Mouse (Mus musculus): ENCODE results near the gene Il16. TPM values are rescaled to one million over a fixed set of nuclear protein-coding genes. Genes with fewer than 3 reads are reported as not detected.
A peak's percentile ranks its signal among the peaks of the same experiment; 100 is the strongest.

Il16 gene
- polyA plus RNA-seq, 1 experiment from 2014 or later, result 4.4 TPM

DNA sequence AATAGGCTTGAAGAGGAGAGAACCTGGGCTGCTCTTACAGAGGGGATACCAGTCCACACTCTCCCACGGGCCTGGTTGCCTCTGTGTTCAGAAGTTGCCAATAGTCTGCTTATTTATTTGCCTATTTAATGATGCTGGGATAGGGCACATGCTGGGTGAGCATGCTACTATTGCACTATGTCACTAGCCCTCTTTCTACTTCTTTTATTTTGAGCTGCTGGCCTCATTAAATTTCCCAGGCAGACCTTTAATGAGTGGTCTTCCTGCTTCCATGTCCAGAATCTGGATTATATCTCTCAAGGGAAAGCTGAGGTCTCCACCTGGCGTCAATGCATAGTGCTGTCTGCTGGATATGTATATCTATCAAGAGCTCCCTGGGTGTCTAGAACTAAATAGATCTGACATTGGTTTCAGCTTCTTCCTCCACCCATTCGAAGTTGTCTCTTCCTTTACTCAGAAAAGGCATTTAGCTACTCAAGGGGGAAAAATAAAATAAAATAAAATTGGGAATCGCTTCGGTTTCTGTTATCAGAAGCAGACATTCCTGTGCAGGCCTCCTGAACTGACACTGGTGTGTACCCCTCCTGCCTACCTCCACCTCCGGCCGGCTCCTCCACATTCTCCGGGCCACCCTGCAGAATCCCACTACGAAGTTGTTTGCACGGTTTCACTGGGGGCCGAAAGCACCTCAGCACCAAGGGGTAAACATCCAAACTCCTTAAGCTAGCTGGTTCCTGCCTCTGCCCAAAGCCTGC is 114.3 kb downstream of the Il16 start:
- 10% methylated on average over 11 of the region's 11 CpGs for WGBS
- no peaks in the 10 kb centered on the region for H3K9me3 ChIP-seq (ENCODE audit: control insufficient read depth, low read depth, low read length)
- H3K27ac ChIP-seq (ENCODE audit: low read length), result 0 out of 2 replicates have a peak overlapping the region, but pooled peaks have one; percentile 11
- no peak overlapping the region for H3K9ac ChIP-seq (replicated peaks; ENCODE audit: low read depth, low read length)
- H3K4me2 ChIP-seq (replicated peaks; ENCODE audit: low read depth, low read length), result peak overlapping the region; percentile 54
- H3K36me3 ChIP-seq (ENCODE audit: control insufficient read depth, insufficient read depth, low read length), result peaks cover under 1% of the 10 kb centered on the region; the same call in 1 of the 2 replicates
- no peak for ATAC-seq (ENCODE audit: insufficient number of reproducible peaks, insufficient read depth, low FRiP score, low read depth)
- H3K4me1 ChIP-seq (ENCODE audit: control insufficient read depth, insufficient read depth, low read length), result peaks cover 22% of the 10 kb centered on the region
- peak overlapping the region; percentile 45 for H3K4me3 ChIP-seq (ENCODE audit: low read depth, low read length)
- no peaks in the 10 kb centered on the region for H3K27me3 ChIP-seq (ENCODE audit: control insufficient read depth, insufficient read depth, low read length)

DNA sequence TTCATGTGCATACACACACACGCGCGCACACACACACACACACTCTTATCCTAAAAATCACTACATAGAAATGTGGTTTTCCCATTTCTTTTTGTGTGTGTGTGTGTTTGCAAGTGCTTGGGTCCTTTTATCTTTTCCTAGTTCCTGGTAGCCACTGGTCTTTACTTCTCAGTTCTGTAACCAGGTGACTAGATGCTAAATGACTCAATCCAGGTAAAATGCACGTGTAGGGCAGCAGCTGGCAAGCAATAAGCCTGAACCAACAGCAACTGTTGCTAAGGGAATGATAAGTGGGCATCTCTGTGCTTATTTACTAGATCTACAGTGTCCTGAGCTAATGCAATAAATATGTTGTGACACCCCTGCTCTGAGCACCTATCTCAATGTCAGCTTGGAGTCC is 118.2 kb downstream of the Il16 start:
- 83% methylated on average over 4 of the region's 4 CpGs for WGBS
- no peaks in the 10 kb centered on the region for H3K36me3 ChIP-seq (ENCODE audit: control insufficient read depth, insufficient read depth, low read length)
- no peak overlapping the region for H3K4me3 ChIP-seq (ENCODE audit: low read depth, low read length)
- H3K9me3 ChIP-seq (ENCODE audit: control insufficient read depth, low read depth, low read length), result no peaks in the 10 kb centered on the region
- H3K27me3 ChIP-seq (ENCODE audit: control insufficient read depth, insufficient read depth, low read length), result no peaks in the 10 kb centered on the region
- H3K4me2 ChIP-seq (replicated peaks; ENCODE audit: low read depth, low read length), result no peak overlapping the region
- peaks cover 5% of the 10 kb centered on the region for H3K4me1 ChIP-seq (ENCODE audit: control insufficient read depth, insufficient read depth, low read length)
- no peak overlapping the region for H3K27ac ChIP-seq (ENCODE audit: low read length)
- H3K9ac ChIP-seq (replicated peaks; ENCODE audit: low read depth, low read length), result no peak overlapping the region
- no peak for ATAC-seq (ENCODE audit: insufficient number of reproducible peaks, insufficient read depth, low FRiP score, low read depth)

DNA sequence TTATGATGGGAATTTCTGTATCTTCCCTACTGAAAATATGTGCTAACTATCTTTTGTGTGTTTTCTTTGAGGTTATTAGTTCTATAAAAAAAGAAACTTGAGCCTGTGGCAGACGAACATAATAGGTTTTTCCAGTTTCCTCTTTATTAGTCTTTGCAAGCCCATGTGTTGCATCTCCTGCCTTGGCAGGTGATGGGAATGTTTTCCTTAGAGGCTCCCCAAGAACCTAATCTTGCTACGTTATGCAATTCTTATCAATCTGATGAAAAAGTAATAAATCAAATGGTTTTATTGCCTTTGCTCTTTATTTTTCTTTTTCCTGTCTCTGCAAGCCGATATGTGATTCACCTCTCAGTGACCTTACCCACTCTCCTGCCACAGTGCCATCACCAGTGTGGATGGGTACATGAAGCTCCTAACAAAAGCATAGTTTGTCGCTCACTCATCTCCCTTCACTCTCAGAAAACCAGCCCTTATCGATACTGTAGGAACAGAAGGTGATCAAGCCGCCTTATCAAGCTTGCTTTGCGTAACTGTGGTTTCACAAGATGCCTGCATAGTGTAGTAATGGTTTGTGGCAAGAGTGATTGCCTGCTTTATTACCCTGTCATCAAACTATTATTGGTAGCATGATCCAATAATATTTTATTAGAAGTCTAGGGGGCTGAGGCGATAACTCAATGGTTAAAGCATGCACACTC is 118.8 kb downstream of the Il16 start:
- no peak overlapping the region for H3K4me3 ChIP-seq (ENCODE audit: low read depth, low read length)
- 68% methylated on average over 8 of the region's 8 CpGs for WGBS
- no peak overlapping the region for H3K4me2 ChIP-seq (replicated peaks; ENCODE audit: low read depth, low read length)
- H3K9ac ChIP-seq (replicated peaks; ENCODE audit: low read depth, low read length), result no peak overlapping the region
- H3K4me1 ChIP-seq (ENCODE audit: control insufficient read depth, insufficient read depth, low read length), result peaks cover 4% of the 10 kb centered on the region
- H3K27me3 ChIP-seq (ENCODE audit: control insufficient read depth, insufficient read depth, low read length), result no peaks in the 10 kb centered on the region
- no peak for ATAC-seq (ENCODE audit: insufficient number of reproducible peaks, insufficient read depth, low FRiP score, low read depth)
- H3K27ac ChIP-seq (ENCODE audit: low read length), result no peak overlapping the region
- H3K9me3 ChIP-seq (ENCODE audit: control insufficient read depth, low read depth, low read length), result no peaks in the 10 kb centered on the region
- H3K36me3 ChIP-seq (ENCODE audit: control insufficient read depth, insufficient read depth, low read length), result no peaks in the 10 kb centered on the region

DNA sequence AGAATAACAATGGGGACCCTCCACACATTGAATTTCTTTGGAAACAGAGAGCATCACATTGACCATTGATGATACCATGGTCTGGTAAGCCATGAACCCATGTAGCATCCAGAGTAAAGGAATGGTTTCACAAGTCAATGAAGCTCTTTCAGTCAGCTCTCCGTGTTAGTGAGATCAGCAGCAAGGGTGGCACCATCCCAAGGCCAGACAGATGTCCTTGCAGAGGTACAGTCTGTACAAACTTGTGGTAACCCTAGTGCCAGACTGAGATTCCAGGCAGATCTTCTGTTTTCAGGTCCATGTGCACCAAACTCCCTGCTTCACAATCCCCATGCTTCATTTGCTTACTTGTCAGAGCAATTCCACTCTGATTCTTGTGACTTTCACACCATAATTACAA is 121.5 kb downstream of the Il16 start:
- no peak overlapping the region for H3K27ac ChIP-seq (ENCODE audit: low read length)
- no peak overlapping the region for H3K4me2 ChIP-seq (replicated peaks; ENCODE audit: low read depth, low read length)
- no peaks in the 10 kb centered on the region for H3K36me3 ChIP-seq (ENCODE audit: control insufficient read depth, insufficient read depth, low read length)
- H3K4me3 ChIP-seq (ENCODE audit: low read depth, low read length), result no peak overlapping the region
- H3K27me3 ChIP-seq (ENCODE audit: control insufficient read depth, insufficient read depth, low read length), result no peaks in the 10 kb centered on the region
- no peak overlapping the region for H3K9ac ChIP-seq (replicated peaks; ENCODE audit: low read depth, low read length)
- no peaks in the 10 kb centered on the region for H3K4me1 ChIP-seq (ENCODE audit: control insufficient read depth, insufficient read depth, low read length)
- H3K9me3 ChIP-seq (ENCODE audit: control insufficient read depth, low read depth, low read length), result no peaks in the 10 kb centered on the region
- no peak for ATAC-seq (ENCODE audit: insufficient number of reproducible peaks, insufficient read depth, low FRiP score, low read depth)
- 82% methylated on average over 1 of the region's 1 CpGs for WGBS

DNA sequence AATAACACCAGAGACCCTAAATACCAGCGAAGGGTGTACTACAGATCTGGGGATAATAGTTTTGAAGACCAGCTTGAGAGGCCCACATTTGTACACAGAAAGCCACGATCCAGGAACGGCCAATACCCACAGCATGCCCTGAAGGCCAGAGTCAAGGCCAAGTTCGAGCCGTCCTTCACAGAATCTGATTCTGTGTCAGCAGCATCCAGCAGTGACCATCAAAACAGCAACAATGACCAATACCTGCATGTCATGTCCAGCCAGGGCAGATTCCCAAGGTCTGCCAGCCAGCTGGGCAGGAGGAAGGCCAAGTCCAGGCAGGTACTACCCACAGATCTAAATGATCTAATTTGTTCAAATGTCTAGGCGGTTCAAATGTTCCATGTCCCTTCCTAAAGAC is 122.9 kb downstream of the Il16 start:
- no peaks in the 10 kb centered on the region for H3K27me3 ChIP-seq (ENCODE audit: control insufficient read depth, insufficient read depth, low read length)
- H3K4me2 ChIP-seq (replicated peaks; ENCODE audit: low read depth, low read length), result no peak overlapping the region
- no peak overlapping the region for H3K9ac ChIP-seq (replicated peaks; ENCODE audit: low read depth, low read length)
- H3K27ac ChIP-seq (ENCODE audit: low read length), result no peak overlapping the region
- no peaks in the 10 kb centered on the region for H3K36me3 ChIP-seq (ENCODE audit: control insufficient read depth, insufficient read depth, low read length)
- WGBS, result 83% methylated on average over 6 of the region's 6 CpGs
- no peaks in the 10 kb centered on the region for H3K9me3 ChIP-seq (ENCODE audit: control insufficient read depth, low read depth, low read length)
- H3K4me1 ChIP-seq (ENCODE audit: control insufficient read depth, insufficient read depth, low read length), result no peaks in the 10 kb centered on the region
- no peak overlapping the region for H3K4me3 ChIP-seq (ENCODE audit: low read depth, low read length)
- ATAC-seq (ENCODE audit: insufficient number of reproducible peaks, insufficient read depth, low FRiP score, low read depth), result no peak

DNA sequence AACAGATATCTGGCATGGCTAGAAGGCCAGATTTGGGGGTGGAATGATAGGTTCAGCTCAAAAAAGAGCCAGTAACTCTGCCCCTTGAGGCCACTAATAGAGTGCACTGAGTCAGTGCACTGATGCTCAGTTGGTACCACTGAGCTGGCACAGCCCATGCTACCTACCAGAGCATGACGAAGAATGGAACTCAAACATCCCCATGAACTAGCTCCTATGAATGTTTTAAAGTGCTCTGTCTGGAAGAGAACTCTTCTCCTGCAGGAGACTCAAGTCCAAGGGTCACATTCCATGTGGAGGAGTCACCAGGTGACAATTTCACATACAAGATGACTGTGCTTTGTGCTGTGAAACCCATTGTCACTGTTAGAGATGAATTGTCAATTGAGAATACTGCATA is 126.8 kb downstream of the Il16 start:
- ATAC-seq (ENCODE audit: insufficient number of reproducible peaks, insufficient read depth, low FRiP score, low read depth), result no peak
- 92% methylated on average over 1 of the region's 1 CpGs for WGBS
- no peak overlapping the region for H3K9ac ChIP-seq (replicated peaks; ENCODE audit: low read depth, low read length)
- H3K4me1 ChIP-seq (ENCODE audit: control insufficient read depth, insufficient read depth, low read length), result no peaks in the 10 kb centered on the region
- no peaks in the 10 kb centered on the region for H3K36me3 ChIP-seq (ENCODE audit: control insufficient read depth, insufficient read depth, low read length)
- H3K4me3 ChIP-seq (ENCODE audit: low read depth, low read length), result no peak overlapping the region
- H3K27me3 ChIP-seq (ENCODE audit: control insufficient read depth, insufficient read depth, low read length), result no peaks in the 10 kb centered on the region
- H3K27ac ChIP-seq (ENCODE audit: low read length), result no peak overlapping the region
- no peak overlapping the region for H3K4me2 ChIP-seq (replicated peaks; ENCODE audit: low read depth, low read length)
- no peaks in the 10 kb centered on the region for H3K9me3 ChIP-seq (ENCODE audit: control insufficient read depth, low read depth, low read length)

DNA sequence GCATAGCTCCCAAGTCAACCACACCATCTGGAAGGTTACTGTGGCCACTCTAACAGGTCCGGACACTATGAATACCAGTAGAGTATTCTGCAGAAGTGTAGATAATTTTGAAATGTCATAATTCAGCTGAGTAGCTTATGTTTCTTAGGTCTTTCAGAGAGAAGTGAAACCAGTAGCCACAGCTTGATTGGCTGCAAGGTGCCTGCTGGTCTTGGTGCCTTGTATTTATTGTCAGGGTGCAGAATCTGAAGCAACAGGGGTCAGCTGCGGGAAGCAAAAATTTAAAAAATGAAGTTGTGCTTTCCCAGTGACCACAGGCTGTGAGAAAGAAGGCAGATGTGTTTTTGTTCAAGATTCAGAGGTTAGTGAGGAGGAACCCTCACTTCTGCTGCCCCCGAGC is 129.3 kb downstream of the Il16 start:
- Histone ChIP-seq H3K27me3 (ENCODE audit: control insufficient read depth, insufficient read depth, low read length) (no peaks in the 10 kb centered on the region), H3K4me1 (ENCODE audit: control insufficient read depth, insufficient read depth, low read length) (no peaks in the 10 kb centered on the region), H3K9me3 (ENCODE audit: control insufficient read depth, low read depth, low read length) (no peaks in the 10 kb centered on the region), H3K9ac (replicated peaks; ENCODE audit: low read depth, low read length) (no peak overlapping the region), H3K4me2 (replicated peaks; ENCODE audit: low read depth, low read length) (no peak overlapping the region), H3K4me3 (ENCODE audit: low read depth, low read length) (no peak overlapping the region), H3K36me3 (ENCODE audit: control insufficient read depth, insufficient read depth, low read length) (no peaks in the 10 kb centered on the region), H3K27ac (ENCODE audit: low read length) (no peak overlapping the region)
- no peak for ATAC-seq (ENCODE audit: insufficient number of reproducible peaks, insufficient read depth, low FRiP score, low read depth)
- 79% methylated on average over 3 of the region's 3 CpGs for WGBS

DNA sequence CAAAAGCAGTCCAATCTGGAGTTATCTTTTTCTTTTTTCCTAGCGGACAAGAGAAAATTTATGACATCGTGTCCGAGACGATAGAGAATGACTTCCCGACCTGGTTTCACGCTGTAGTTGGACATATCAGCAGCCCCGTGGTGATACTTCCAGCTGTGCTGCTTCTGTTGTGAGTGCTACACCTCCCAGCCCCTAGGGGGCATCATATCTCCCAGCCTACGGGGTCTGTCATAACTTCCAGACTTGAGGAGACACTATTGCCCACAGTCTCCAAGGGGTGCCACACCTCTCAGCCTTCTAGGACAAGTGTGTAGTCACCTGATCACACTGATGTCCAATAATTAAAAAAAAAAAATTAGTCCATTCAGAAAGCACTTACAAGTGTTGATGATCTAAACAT is 129.7 kb downstream of the Il16 start:
- Histone ChIP-seq H3K4me2 (replicated peaks; ENCODE audit: low read depth, low read length) (no peak overlapping the region), H3K4me3 (ENCODE audit: low read depth, low read length) (no peak overlapping the region), H3K27ac (ENCODE audit: low read length) (no peak overlapping the region), H3K9me3 (ENCODE audit: control insufficient read depth, low read depth, low read length) (no peaks in the 10 kb centered on the region), H3K9ac (replicated peaks; ENCODE audit: low read depth, low read length) (no peak overlapping the region), H3K36me3 (ENCODE audit: control insufficient read depth, insufficient read depth, low read length) (no peaks in the 10 kb centered on the region), H3K27me3 (ENCODE audit: control insufficient read depth, insufficient read depth, low read length) (no peaks in the 10 kb centered on the region), H3K4me1 (ENCODE audit: control insufficient read depth, insufficient read depth, low read length) (no peaks in the 10 kb centered on the region)
- WGBS, result 88% methylated on average over 8 of the region's 8 CpGs
- ATAC-seq (ENCODE audit: insufficient number of reproducible peaks, insufficient read depth, low FRiP score, low read depth), result no peak
